Mouse (Mus musculus) myocyte (in vitro differentiated cells): ENCODE measurements at regions not wholly inside any gene's neighbourhood (a gene's known extent, or its start where the extent isn't known, plus 50 kb on each side); places are given as distances from the start of the nearest gene placed in this dataset.

Experiments
- MYOD1 ChIP-seq, 3 experiments: IDR thresholded peaks; one replicate each; pipeline ENCODE4 v1.6.1; 2011; ENCODE audit warnings: control low read depth in 2 of 3, low read depth in 2 of 3, mild to moderate bottlenecking in 2 of 3, moderate library complexity in 1 of 3; ENCODE audit not compliant: insufficient read length in 2 of 3, control insufficient read depth in 1 of 3
- POLR2A ChIP-seq: IDR thresholded peaks from one replicate; pipeline ENCODE4 v1.6.1; 2011; ENCODE audit warnings: low read depth, mild to moderate bottlenecking, control low read depth, moderate library complexity; ENCODE audit not compliant: insufficient read length
- TCF12 ChIP-seq: IDR thresholded peaks from one replicate; pipeline ENCODE4 v1.6.1; 2011; ENCODE audit warnings: mild to moderate bottlenecking, control low read depth; ENCODE audit not compliant: poor library complexity, insufficient read depth, severe bottlenecking
- USF1 ChIP-seq: IDR thresholded peaks from one replicate; pipeline ENCODE4 v1.6.1; 2011; ENCODE audit warnings: low read depth, mild to moderate bottlenecking, control low read depth, moderate library complexity

- no peak for TF ChIP-seq POLR2A
- TF ChIP-seq USF1 = no peak
- no peak for TF ChIP-seq TCF12
- no peak for TF ChIP-seq MYOD1 (IDR thresholded peaks at IDR 0.05; ENCODE audit: control insufficient read depth in 1 of 3, insufficient read length in 2 of 3, low read depth in 2 of 3)
Observed at GRCm38 (mm10) chr3:54477986-54478385, 117.1 kb downstream of the Postn start.
